Mouse (Mus musculus) adipocyte (in vitro differentiated cells): ENCODE measurements around the gene Lbp.

ENCODE experiments used
- DNase-seq: peaks from one replicate; pipeline ENCODE4 v3.0.0-alpha.2; 2016; ENCODE audit warnings: low spot score

Lbp gene

GRCm38 (mm10) chr2:158361678-158362320 lies 55.5 kb downstream of the Lbp start:
- DNase-seq, result no peak

GRCm38 (mm10) chr2:158364175-158364574 lies 57.9 kb downstream of the Lbp start:
- DNase-seq, result no peak

- DNase-seq, result no peak
Observed at GRCm38 (mm10) chr2:158365099-158365850, 59.0 kb downstream of the Lbp start.

GRCm38 (mm10) chr2:158367654-158368053 lies 61.4 kb downstream of the Lbp start:
- no peak for DNase-seq

- no peak for DNase-seq
Observed at GRCm38 (mm10) chr2:158368313-158368712, 62.0 kb downstream of the Lbp start.

GRCm38 (mm10) chr2:158369474-158370172 lies 63.3 kb downstream of the Lbp start:
- no peak for DNase-seq

DNA sequence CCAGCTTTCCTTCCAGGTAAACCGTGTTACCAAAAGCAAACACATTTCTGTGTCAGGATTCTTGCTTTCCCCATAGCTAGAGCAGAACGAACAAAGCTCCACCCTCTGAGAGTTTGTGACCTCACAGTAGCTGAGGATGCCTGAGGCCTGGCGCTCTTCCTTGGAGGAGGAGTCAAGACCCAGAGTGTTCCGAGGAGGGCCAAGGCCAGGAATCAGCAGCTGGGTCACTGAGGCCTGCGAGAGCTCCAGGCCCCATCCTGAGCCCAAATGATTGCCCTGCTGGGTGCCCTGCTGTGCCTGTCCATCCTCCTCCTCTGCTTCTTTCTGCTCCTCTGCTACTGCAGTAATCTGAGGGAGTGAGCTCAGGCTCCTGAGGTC lies 63.9 kb downstream of the Lbp start:
- DNase-seq, result peak; percentile 30

GRCm38 (mm10) chr2:158373061-158373460 lies 66.8 kb downstream of the Lbp start:
- DNase-seq, result peak; percentile 75

GRCm38 (mm10) chr2:158373516-158373915 lies 67.2 kb downstream of the Lbp start:
- no peak for DNase-seq

DNA sequence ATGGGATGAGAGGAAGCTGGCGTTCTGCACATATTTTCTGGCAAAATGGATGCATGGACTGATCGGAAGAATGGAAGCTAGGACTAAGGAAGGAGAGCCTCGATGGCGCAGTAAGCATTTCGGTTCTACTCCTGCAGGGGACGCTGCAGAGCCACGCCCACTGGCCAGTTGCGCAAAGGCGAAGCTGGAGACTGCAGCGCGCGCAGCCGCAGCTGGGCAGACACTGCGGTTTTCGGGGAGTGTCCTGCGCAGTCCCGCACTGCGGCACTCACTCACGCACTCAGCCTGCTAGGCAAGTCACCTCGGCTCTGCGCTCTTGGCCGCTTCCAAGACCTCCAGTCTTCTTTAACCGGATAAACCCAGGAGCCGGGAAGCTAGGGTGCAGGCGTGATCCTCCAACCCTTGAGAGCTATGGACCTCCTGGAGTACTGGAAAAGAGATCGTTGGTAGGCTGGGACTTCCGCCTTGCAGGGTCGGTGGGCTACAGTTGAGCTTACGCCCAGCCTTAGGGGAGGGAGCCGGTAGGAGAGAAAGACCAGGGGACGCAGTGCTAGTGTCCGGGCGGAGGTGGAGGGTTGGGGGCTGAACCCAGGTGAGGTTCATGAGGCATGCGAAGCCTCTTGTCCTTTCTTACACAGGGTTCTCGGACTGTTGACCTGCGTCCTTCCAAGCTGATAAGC lies 69.3 kb downstream of the Lbp start, which contains the start of gene Snhg11:
Snhg11 (plus strand) TSS at position 196 of the 680 bp plus-strand sequence.
- DNase-seq, result no peak

DNA sequence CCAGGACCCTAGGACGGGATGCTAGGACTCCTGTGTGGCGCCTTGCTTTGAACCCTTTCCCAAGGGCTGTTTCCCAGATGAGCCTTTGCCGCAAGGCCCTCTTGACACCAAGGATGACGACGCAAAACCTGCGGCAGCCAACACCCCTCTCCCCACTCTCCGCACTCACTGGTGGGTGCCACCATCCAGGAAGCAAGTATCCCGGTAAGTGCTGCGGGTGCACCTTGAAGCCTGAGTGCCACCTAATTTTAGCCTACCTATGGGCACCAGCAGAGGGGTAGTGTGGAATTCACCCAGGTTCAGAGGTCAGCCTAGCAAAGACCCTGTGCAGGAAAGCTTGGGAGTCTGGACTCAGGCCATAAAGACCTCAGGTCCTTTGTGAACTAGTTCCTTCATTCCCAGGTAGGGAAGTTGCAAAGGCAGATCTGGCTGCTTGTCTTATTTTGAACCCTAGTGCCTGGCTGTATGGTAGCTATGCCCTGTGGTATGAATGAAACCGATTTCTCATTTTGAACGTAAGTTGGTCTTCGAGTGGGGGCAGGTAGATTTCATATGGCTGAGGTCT lies 69.9 kb downstream of the Lbp start:
- no peak for DNase-seq

GRCm38 (mm10) chr2:158376798-158377197 lies 70.5 kb downstream of the Lbp start:
- no peak for DNase-seq

DNA sequence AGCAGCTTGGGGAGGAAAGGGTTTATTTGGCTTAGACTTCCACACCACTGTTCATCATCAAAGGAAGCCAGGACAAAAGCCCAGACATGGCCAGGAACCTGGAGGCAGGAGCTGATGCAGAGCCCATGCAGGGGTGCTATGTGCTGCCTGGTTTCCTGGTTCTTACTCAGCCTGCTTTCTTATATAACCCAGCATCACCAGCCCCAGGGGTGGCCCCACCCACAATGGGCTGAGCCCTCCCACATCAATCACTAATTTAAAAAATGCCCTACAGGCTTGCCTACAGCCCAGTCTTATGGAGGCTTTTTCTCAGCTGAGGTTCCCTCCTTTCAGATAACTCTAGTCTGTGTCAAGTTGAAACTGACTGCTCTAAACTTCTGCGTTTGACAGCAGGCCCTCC lies 71.5 kb downstream of the Lbp start:
- no peak for DNase-seq

GRCm38 (mm10) chr2:158379354-158380078 lies 73.2 kb downstream of the Lbp start:
- DNase-seq, result peak; percentile 81
